ENCODE assay signal across 10 mouse cellular contexts in genomic region chr6:17842759-17843158, GRCm38 (mm10).
DNase-seq lines count a peak whose midpoint lies in the region; ATAC-seq and TF ChIP-seq lines count a peak whose summit lies in the region.
"Had no signal": no experiment of that assay in that cellular context is flagged by ENCODE, and none has a peak within 500 bp of the region (broad histone marks: within the 10 kb centered on the region; RNA-seq: fewer than 3 reads in every experiment).

No protein-coding gene starts in this region.

- no peak overlapping the region for H3K9ac ChIP-seq in hindbrain, postnatal 0 days (replicated peaks; ENCODE audit: low read length)
- H3K9ac ChIP-seq in hindbrain, embryonic 16.5 days (ENCODE audit: low read depth, low read length), result no peak overlapping the region
- H3K9ac ChIP-seq in forebrain, embryonic 15.5 days (replicated peaks), result no peak overlapping the region
- H3K9ac ChIP-seq: embryonic facial prominence, embryonic 15.5 days; limb, embryonic 12.5 days had no signal

- H3K27ac ChIP-seq in hindbrain, postnatal 0 days, result no peak overlapping the region
- no peak overlapping the region for H3K27ac ChIP-seq in hindbrain, embryonic 16.5 days (ENCODE audit: low read depth, low read length)
- H3K27ac ChIP-seq in forebrain, embryonic 15.5 days (replicated peaks), result no peak overlapping the region
- H3K27ac ChIP-seq: embryonic facial prominence, embryonic 15.5 days; limb, embryonic 12.5 days had no signal

- H3K4me3 ChIP-seq in hindbrain, postnatal 0 days (ENCODE audit: low read length), result no peak overlapping the region
- no peak overlapping the region for H3K4me3 ChIP-seq in hindbrain, embryonic 16.5 days (ENCODE audit: low read length)
- H3K4me3 ChIP-seq in forebrain, embryonic 15.5 days, result no peak overlapping the region
- H3K4me3 ChIP-seq: embryonic facial prominence, embryonic 15.5 days; limb, embryonic 12.5 days had no signal

- H3K4me1 ChIP-seq in hindbrain, postnatal 0 days (ENCODE audit: insufficient read depth, low read length), result no peaks in the 10 kb centered on the region
- H3K4me1 ChIP-seq in hindbrain, embryonic 16.5 days (ENCODE audit: control insufficient read depth, insufficient read depth, low read depth, low read length), result no peaks in the 10 kb centered on the region
- no peaks in the 10 kb centered on the region for H3K4me1 ChIP-seq in forebrain, embryonic 15.5 days
- H3K4me1 ChIP-seq: embryonic facial prominence, embryonic 15.5 days; limb, embryonic 12.5 days had no signal

- 35% methylated on average over 3 of the region's 3 CpGs for WGBS in hindbrain, postnatal 0 days
- 33% methylated on average over 3 of the region's 3 CpGs for WGBS in hindbrain, embryonic 16.5 days
- WGBS in forebrain, embryonic 15.5 days, result 38% methylated on average over 3 of the region's 3 CpGs

- DNase-seq in hindbrain, postnatal 0 days (ENCODE audit: low spot score), result peak; percentile 81
- DNase-seq in A20 (ENCODE audit: low read depth, low spot score), result peak; percentile 58
- DNase-seq in NIH3T3 (ENCODE audit: low read depth), result peak; percentile 83
- DNase-seq in cerebellum, postnatal 36 days, result peak; percentile 31 to 61
- DNase-seq in kidney, postnatal 4 days, result peak; percentile 49 to 54
- peak; percentile 50 for DNase-seq in retina, postnatal 1 day

- no peaks in the 10 kb centered on the region for H3K27me3 ChIP-seq in hindbrain, postnatal 0 days (ENCODE audit: insufficient read depth, low read length)
- no peaks in the 10 kb centered on the region for H3K27me3 ChIP-seq in hindbrain, embryonic 16.5 days (replicated peaks; ENCODE audit: control insufficient read depth, insufficient read depth, low read length)
- H3K27me3 ChIP-seq in forebrain, embryonic 15.5 days, result no peaks in the 10 kb centered on the region
- H3K27me3 ChIP-seq: embryonic facial prominence, embryonic 15.5 days; limb, embryonic 12.5 days had no signal

- H3K4me2 ChIP-seq in hindbrain, postnatal 0 days (ENCODE audit: low read depth, low read length), result no peak overlapping the region
- H3K4me2 ChIP-seq in hindbrain, embryonic 16.5 days (ENCODE audit: low read length), result no peak overlapping the region
- no peak overlapping the region for H3K4me2 ChIP-seq in forebrain, embryonic 15.5 days (replicated peaks)
- H3K4me2 ChIP-seq: embryonic facial prominence, embryonic 15.5 days; limb, embryonic 12.5 days had no signal

- peak; percentile 62 for TF ChIP-seq CTCF in hindbrain, postnatal 0 days (IDR thresholded peaks at IDR 0.05; ENCODE audit: low read depth)

- H3K36me3 ChIP-seq in hindbrain, postnatal 0 days (ENCODE audit: insufficient read depth, low read length), result peaks cover 7% of the 10 kb centered on the region; the same call in 1 of the 2 replicates
- H3K36me3 ChIP-seq in hindbrain, embryonic 16.5 days (ENCODE audit: control insufficient read depth, insufficient read depth, low read length), result peaks cover 5% of the 10 kb centered on the region; the same call in 1 of the 2 replicates
- peaks cover 5% of the 10 kb centered on the region for H3K36me3 ChIP-seq in forebrain, embryonic 15.5 days
- H3K36me3 ChIP-seq: embryonic facial prominence, embryonic 15.5 days had no signal

- H3K9me3 ChIP-seq in hindbrain, postnatal 0 days (ENCODE audit: low read length), result no peaks in the 10 kb centered on the region
- H3K9me3 ChIP-seq in hindbrain, embryonic 16.5 days (ENCODE audit: control insufficient read depth, low read length), result no peaks in the 10 kb centered on the region
- H3K9me3 ChIP-seq in forebrain, embryonic 15.5 days, result no peaks in the 10 kb centered on the region
- H3K9me3 ChIP-seq: embryonic facial prominence, embryonic 15.5 days; limb, embryonic 12.5 days had no signal

- ATAC-seq in hindbrain, postnatal 0 days, result no peak
- ATAC-seq in hindbrain, embryonic 16.5 days, result no peak
- ATAC-seq in forebrain, embryonic 15.5 days (replicated peaks), result no peak
